Mouse (Mus musculus) liver, embryonic 13.5 days (tissue): ENCODE data around the gene Slf2. TPM values are rescaled to one million over a fixed set of nuclear protein-coding genes. Genes with fewer than 3 reads are reported as not detected.

Experiments used
- ATAC-seq: fragments of 200-750 bp; cut with Nextera tagmentation; 2 replicates; pipeline ENCODE4 v1.8.0; 2017; ENCODE audit warnings: low read depth, mild to moderate bottlenecking, moderate number of reproducible peaks, moderate library complexity
- DNase-seq: peaks from one replicate; pipeline ENCODE4 v3.0.0; 2022
- H3K27ac ChIP-seq: fragments of 300-500 bp; sonication (generic); 2 replicates; pipeline ENCODE4 v1.5.1; 2015; ENCODE audit warnings: moderate library complexity, mild to moderate bottlenecking, inconsistent platforms
- H3K27me3 ChIP-seq: fragments of 300-500 bp; sonication (generic); 2 replicates; pipeline ENCODE4 v1.6.1; 2015; ENCODE audit warnings: mild to moderate bottlenecking, inconsistent platforms
- H3K36me3 ChIP-seq: fragments of 300-500 bp; sonication (generic); 2 replicates; pipeline ENCODE4 v1.6.1; 2015; ENCODE audit warnings: mild to moderate bottlenecking, inconsistent platforms
- H3K4me1 ChIP-seq: fragments of 300-500 bp; sonication (generic); replicated peaks from 2 replicates; pipeline ENCODE4 v1.6.1; 2015; ENCODE audit warnings: inconsistent platforms
- H3K4me2 ChIP-seq: fragments of 300-500 bp; sonication (generic); 2 replicates; pipeline ENCODE4 v1.6.1; 2015; ENCODE audit warnings: inconsistent platforms, mild to moderate bottlenecking, moderate library complexity
- H3K4me3 ChIP-seq: fragments of 300-500 bp; sonication (generic); replicated peaks from 2 replicates; pipeline ENCODE4 v1.5.1; 2015; ENCODE audit warnings: mild to moderate bottlenecking, inconsistent platforms
- H3K9ac ChIP-seq: fragments of 300-500 bp; sonication (generic); 2 replicates; pipeline ENCODE4 v1.6.1; 2015; ENCODE audit warnings: mild to moderate bottlenecking, inconsistent platforms
- H3K9me3 ChIP-seq: fragments of 300-500 bp; sonication (generic); replicated peaks from 2 replicates; pipeline ENCODE4 v1.6.1; 2016; ENCODE audit warnings: inconsistent platforms
- WGBS: fragments of 180-500 bp; shearing (Covaris S2); methylation state at CpG from one replicate; pipeline ENCODE4 v1.1.7; 2015; ENCODE audit not compliant: insufficient replicate concordance; 5-methylcytosine and 5-hydroxymethylcytosine counted together
- polyA plus RNA-seq: library from polyadenylated mRNA; unstranded; fragments of >200 nt; fragmentation: Nextera tagmentation; extraction: Ambion mirVana; gene quantifications from 2 replicates; pipeline ENCODE4 v1.2.1, GENCODE M21; 2015

The Slf2 gene
- 12.6 and 17.7 TPM in 2 replicates for polyA plus RNA-seq

DNA sequence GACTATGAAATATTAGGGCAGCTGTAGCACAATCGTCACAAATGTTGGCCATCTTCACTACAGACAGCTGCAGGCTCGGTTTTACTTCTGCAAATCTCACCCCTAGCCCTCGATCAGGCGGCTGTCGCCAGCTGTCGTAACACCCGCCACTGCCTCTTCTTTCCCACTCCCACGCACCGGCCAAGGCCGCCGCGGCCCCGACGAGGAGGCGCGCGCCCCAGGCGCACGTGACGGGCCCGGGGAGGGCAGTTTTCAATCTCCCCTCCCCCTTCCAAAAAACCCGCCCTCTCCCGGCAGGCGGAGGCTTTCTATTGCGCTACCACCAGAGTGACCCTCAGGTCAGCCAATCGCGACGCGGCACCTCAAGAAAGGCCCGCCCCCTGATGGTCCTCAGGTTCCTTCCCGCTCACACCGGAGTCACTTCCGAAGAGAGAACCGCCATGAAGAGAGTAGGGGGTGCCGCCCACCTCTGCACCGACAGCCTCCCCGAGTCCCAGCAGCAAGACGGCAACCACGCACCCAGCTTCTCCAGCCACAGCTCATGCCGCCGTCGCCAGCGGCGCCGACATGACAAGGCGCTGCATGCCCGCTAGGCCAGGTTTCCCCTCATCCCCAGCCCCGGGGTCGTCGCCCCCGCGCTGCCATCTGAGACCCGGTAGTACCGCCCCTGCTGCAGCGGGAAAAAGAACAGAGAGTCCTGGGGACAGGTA is at the start of gene Slf2:
Gene Slf2 (plus strand): TSS at position 408 of the 710 bp plus-strand sequence.
- H3K27ac ChIP-seq = peak within 1 kb of the TSS; percentile 83
- H3K4me3 ChIP-seq = peak within 1 kb of the TSS; percentile 87
- no peaks in the 10 kb centered on the region; the same call in 1 of the 2 replicates for H3K27me3 ChIP-seq
- H3K4me2 ChIP-seq = peak within 1 kb of the TSS; percentile 83
- no peaks in the 10 kb centered on the region for H3K9me3 ChIP-seq
- H3K4me1 ChIP-seq = peaks cover 39% of the 10 kb centered on the region
- peak within 1 kb of the TSS; percentile 87 for H3K9ac ChIP-seq
- peaks cover 25% of the 10 kb centered on the region for H3K36me3 ChIP-seq
- WGBS = under 1% methylated on average over 55 of the region's 55 CpGs
- peak; percentile 97 for ATAC-seq
- DNase-seq = peak; percentile 97

DNA sequence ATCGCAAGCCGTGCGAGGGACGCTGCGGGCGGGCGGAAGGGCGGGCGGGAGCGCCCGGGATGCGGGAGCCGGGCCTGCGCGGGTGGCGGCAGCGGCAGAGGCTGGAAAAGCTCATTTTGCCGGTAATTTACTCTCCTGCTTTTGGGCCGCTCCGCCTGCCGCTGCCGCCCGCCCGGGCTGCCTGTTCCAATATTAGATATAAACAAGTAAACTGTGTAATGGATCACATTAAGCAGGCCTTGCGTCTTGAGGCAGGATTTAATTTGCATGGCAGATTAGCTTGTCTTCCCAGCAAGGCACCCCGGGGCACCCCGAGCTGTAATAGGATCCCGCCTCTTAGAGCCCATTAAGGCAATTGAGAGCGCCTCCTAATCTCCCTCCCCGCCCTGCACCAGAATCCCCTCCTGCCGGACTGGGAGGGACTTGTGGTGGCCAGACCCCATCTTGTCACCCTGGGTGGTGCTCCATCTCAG is 48.4 kb upstream of the Slf2 start:
- ATAC-seq = no peak
- Histone ChIP-seq H3K36me3 (no peaks in the 10 kb centered on the region), H3K27me3 (peaks cover 62% of the 10 kb centered on the region), H3K9ac (no peak overlapping the region), H3K27ac (no peak overlapping the region), H3K9me3 (no peaks in the 10 kb centered on the region), H3K4me2 (peak overlapping the region; percentile 46), H3K4me1 (peaks cover 3% of the 10 kb centered on the region; the same call in 1 of the 2 replicates), H3K4me3 (peak overlapping the region; percentile 31)
- no peak for DNase-seq
- 3% methylated on average over 31 of the region's 31 CpGs for WGBS

DNA sequence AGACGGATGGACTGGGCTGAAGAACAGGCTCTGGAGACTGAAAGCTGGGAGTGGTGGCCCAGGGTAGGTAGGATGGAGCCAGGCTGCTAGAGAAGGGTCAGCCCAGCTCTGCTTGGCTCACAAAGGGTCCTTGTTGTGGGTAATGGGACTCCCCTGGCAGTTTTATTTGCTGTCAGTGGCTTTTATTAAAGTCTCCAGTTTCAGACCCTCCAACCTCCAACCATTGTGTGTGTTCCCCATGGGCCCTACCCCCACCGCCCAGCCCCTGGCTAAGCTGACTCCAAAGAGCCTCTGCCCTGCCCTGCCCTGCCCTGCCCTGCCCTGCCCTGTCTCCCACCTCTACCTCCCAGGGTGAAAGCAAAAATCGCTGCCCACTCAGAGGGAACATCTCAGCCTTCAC is 46.6 kb upstream of the Slf2 start:
- no peak overlapping the region for H3K27ac ChIP-seq
- DNase-seq (no peak), ATAC-seq (no peak)
- H3K9me3 ChIP-seq = no peaks in the 10 kb centered on the region
- H3K4me2 ChIP-seq = no peak overlapping the region
- no peak overlapping the region for H3K9ac ChIP-seq
- WGBS = 33% methylated on average over 3 of the region's 3 CpGs
- peaks cover 69% of the 10 kb centered on the region for H3K27me3 ChIP-seq
- no peaks in the 10 kb centered on the region for H3K36me3 ChIP-seq
- no peak overlapping the region for H3K4me3 ChIP-seq
- H3K4me1 ChIP-seq = peaks cover 3% of the 10 kb centered on the region; the same call in 1 of the 2 replicates

DNA sequence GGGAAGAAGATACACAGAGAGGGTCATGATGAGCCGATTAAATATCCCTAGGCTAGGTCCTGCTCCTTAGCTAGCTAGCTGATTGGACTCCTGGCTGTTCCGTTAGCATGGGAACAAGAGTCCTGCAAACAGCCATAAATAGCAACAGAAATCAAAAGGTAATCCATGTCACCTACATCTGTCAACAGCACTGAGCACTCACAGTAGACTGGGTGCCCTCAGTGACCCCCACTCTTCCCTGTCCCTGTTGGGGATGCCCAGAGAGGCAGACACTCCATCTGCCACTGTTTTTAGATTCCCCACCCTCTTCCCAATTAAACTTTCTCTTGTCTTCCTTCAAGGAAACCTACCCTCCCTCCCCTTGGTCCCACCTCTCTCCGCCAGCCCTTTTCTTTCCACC is 44.5 kb upstream of the Slf2 start:
- 27% methylated on average over 3 of the region's 3 CpGs for WGBS
- no peaks in the 10 kb centered on the region for H3K9me3 ChIP-seq
- peaks cover 5% of the 10 kb centered on the region; the same call in 1 of the 2 replicates for H3K4me1 ChIP-seq
- H3K27me3 ChIP-seq = peaks cover 58% of the 10 kb centered on the region
- no peak overlapping the region for H3K9ac ChIP-seq
- no peaks in the 10 kb centered on the region for H3K36me3 ChIP-seq
- no peak overlapping the region for H3K4me2 ChIP-seq
- no peak for DNase-seq
- no peak overlapping the region for H3K27ac ChIP-seq
- no peak overlapping the region for H3K4me3 ChIP-seq
- no peak for ATAC-seq

DNA sequence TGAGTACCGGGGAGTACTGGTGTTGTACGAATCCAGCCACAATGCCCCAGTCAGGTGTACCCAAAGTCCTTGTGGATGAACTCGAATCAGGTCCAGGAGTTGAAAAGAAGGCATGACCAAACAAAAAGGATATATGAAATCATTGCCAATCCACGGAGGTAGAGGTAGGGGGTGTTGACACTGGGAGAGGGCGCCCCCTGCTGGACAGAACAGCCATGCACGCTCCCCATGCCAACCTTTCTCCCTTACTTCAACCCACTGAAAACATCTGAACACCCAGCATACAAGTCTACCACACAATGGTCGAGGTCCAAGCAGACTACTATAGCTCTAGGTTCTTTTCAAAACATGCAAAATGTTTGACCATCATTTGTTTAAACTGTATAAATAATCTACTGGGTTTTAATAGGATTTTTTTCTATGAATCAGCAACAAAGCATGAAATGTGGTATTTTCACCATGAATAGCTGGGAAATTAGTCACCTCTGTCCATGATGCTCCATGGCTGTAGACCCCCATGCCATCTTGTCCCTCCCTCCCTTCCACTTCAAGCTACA is 43.2 kb upstream of the Slf2 start:
- Histone ChIP-seq H3K36me3 (no peaks in the 10 kb centered on the region), H3K9me3 (no peaks in the 10 kb centered on the region), H3K4me1 (0 out of 2 replicates have a peak, but pooled peaks cover 3% of the 10 kb centered on the region), H3K27ac (no peak overlapping the region), H3K4me2 (no peak overlapping the region), H3K9ac (no peak overlapping the region), H3K27me3 (peaks cover 46% of the 10 kb centered on the region), H3K4me3 (no peak overlapping the region)
- DNase-seq = peak; percentile 23
- no peak for ATAC-seq
- WGBS = 19% methylated on average over 7 of the region's 7 CpGs

DNA sequence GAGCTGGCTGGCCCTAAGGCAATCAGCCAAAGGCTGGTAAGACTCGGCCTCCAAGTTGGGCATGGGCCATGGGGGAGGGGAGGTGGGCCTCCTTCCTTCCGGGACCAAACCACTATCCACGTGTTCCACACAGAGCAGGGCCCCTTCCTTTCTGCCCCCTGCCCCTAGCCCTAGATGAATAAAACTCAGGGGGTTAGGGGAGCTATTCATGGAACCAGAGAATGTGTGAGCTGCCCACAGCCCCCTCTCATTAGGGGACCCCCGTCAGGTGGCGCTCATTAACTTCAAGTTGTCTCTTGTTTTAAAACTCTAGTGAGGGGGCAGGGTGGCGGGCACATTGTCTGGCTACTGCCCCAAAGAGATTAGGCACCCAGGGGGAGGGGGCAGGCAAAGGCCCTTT is 41.4 kb upstream of the Slf2 start:
- no peaks in the 10 kb centered on the region for H3K36me3 ChIP-seq
- no peak overlapping the region for H3K4me3 ChIP-seq
- H3K4me1 ChIP-seq = 0 out of 2 replicates have a peak, but pooled peaks cover 12% of the 10 kb centered on the region
- DNase-seq = no peak
- WGBS = 30% methylated on average over 6 of the region's 6 CpGs
- H3K27ac ChIP-seq = no peak overlapping the region
- no peak for ATAC-seq
- H3K4me2 ChIP-seq = no peak overlapping the region
- peaks cover 48% of the 10 kb centered on the region for H3K27me3 ChIP-seq
- H3K9ac ChIP-seq = no peak overlapping the region
- no peaks in the 10 kb centered on the region for H3K9me3 ChIP-seq

DNA sequence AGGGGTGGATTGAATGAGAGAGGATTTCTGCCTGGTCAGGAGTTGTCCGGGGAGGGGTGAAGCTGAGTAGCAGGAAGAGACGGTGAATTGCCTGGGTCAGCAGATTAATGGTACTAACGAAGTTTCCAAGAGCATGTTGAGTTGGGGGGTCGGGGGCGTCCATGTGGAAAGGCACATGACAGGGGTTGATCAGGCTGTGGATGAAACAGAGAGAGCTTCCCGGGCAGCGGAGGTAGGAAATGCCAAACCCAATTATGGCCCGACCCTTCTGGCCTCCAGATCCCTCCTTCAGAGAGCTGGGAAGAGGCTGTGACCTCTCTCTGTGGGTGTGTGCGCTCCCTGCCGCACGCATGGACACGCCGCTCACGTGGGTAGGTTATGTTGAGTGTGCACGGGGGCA is 39.5 kb upstream of the Slf2 start:
- Histone ChIP-seq H3K9me3 (no peaks in the 10 kb centered on the region), H3K4me1 (0 out of 2 replicates have a peak, but pooled peaks cover 12% of the 10 kb centered on the region), H3K27ac (no peak overlapping the region), H3K4me3 (no peak overlapping the region), H3K4me2 (no peak overlapping the region), H3K36me3 (no peaks in the 10 kb centered on the region), H3K9ac (no peak overlapping the region), H3K27me3 (peaks cover 43% of the 10 kb centered on the region)
- 60% methylated on average over 15 of the region's 15 CpGs for WGBS
- no peak for DNase-seq
- no peak for ATAC-seq

DNA sequence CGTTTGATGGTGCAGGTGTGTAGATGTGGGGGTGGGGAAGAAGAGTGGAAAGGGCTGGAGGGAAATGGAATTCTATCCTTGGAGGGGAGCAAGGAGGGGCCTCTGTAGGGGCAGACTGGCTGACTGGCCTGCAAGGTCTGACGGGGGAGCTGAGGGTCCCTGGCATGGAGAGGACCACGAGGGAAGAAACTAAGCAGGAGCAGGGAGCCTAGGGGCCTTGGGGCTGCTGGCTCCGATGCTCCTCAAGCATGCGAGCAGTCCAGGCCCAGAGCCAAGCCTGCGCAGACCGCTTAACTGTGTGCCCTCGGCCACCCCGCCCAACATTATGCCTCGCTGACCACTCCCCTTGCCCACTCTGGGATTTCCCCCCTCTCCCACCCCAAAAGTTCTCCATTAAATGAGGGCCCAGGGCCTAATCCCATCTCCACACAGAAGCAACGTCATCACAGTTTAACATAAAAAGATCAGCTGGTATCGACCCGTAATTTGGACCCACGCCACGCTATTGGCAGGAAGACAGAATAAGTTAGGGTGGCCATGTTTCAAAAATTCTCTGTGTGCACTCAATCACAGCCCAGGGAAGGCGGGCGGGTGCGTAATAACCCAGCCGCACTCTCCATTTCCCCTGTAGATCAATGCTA is 37.6 kb upstream of the Slf2 start:
- no peak for ATAC-seq

DNA sequence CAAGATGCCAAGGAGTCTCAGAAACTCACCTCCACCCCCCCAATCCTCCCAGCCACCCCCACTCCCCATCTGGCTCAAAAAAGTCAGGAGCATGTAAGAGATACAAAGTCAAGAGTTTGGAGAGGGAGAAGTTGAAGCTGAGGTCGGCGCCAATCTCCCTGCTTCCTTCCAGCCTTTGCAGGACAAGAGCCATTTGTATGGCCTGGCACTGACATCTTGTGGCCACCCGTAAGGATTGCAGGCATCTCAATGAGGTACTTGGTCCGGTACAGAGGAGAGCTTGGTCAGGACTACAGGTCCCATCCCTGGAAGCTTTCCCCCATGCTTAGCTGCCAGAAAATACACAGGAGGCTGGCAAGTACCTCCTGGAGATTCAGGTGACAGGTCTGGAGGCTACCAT is 35.7 kb upstream of the Slf2 start:
- Histone ChIP-seq H3K27ac (no peak overlapping the region), H3K4me3 (no peak overlapping the region), H3K27me3 (peaks cover 42% of the 10 kb centered on the region), H3K36me3 (no peaks in the 10 kb centered on the region), H3K4me2 (no peak overlapping the region), H3K4me1 (peaks cover 29% of the 10 kb centered on the region), H3K9me3 (no peaks in the 10 kb centered on the region), H3K9ac (no peak overlapping the region)
- WGBS = 2% methylated on average over 4 of the region's 4 CpGs
- no peak for ATAC-seq
- DNase-seq = no peak

More for the DNA sequence above, 37.6 kb upstream of the Slf2 start:
- H3K36me3 ChIP-seq = no peaks in the 10 kb centered on the region
- no peak for DNase-seq
- no peak overlapping the region for H3K9ac ChIP-seq
- WGBS = 49% methylated on average over 19 of the region's 19 CpGs
- peaks cover 40% of the 10 kb centered on the region for H3K27me3 ChIP-seq
- no peak overlapping the region for H3K4me2 ChIP-seq
- no peak overlapping the region for H3K4me3 ChIP-seq
- no peaks in the 10 kb centered on the region for H3K9me3 ChIP-seq
- H3K4me1 ChIP-seq = peaks cover 14% of the 10 kb centered on the region
- no peak overlapping the region for H3K27ac ChIP-seq

DNA sequence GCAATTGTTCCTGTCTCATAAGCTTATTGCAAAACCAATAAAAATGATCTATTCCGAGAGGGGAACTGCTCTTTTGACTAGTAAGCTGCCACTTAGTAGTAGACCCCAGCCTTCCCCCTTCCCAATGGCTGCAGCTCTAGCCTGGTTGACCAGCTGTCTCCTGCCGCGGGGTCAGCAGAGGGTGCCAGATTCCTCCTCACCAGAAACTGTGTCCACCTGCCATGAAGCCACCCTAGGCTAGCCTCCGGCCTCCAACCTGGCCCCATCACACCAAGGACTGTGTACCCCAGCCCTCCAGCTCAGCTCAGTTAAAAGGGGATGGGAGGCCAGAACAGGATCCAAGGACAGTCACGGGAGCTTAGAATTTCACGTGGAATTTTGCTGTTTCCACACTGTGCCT is 34.5 kb upstream of the Slf2 start:
- Histone ChIP-seq H3K4me2 (no peak overlapping the region), H3K9ac (no peak overlapping the region), H3K36me3 (no peaks in the 10 kb centered on the region), H3K4me1 (peaks cover 26% of the 10 kb centered on the region), H3K27ac (no peak overlapping the region), H3K9me3 (no peaks in the 10 kb centered on the region), H3K4me3 (no peak overlapping the region), H3K27me3 (peaks cover 43% of the 10 kb centered on the region)
- ATAC-seq (no peak), DNase-seq (no peak)
- 57% methylated on average over 6 of the region's 6 CpGs for WGBS

DNA sequence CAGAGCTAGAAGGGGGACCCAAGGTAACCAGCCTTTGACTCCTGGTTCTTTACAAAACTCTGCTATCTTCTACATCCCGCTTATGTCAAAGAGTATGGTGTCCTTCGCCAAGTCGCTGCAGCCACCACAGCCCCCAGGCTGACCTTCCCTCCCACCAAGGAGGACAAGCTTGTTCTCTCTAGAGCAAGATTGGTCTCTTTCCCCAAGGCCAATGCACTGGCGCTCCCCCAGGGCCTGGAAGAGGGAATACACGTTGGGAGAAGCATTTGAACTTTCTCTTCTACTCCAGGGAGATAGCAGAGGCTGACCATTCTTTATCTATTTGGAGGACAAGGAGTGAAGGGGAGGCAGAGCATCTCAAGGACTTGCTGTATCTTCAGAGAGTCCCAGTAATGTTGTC is 33.4 kb upstream of the Slf2 start:
- 54% methylated on average over 5 of the region's 5 CpGs for WGBS
- DNase-seq (no peak), ATAC-seq (no peak)
- Histone ChIP-seq H3K4me2 (no peak overlapping the region), H3K36me3 (no peaks in the 10 kb centered on the region), H3K9ac (no peak overlapping the region), H3K9me3 (no peaks in the 10 kb centered on the region), H3K4me3 (no peak overlapping the region), H3K27ac (no peak overlapping the region), H3K4me1 (peaks cover 26% of the 10 kb centered on the region), H3K27me3 (peaks cover 43% of the 10 kb centered on the region)
